Mouse (Mus musculus) bone marrow, adult 2 months (tissue): ENCODE data around the gene Zfp248. TPM values are rescaled to one million over a fixed set of nuclear protein-coding genes. Genes with fewer than 3 reads are reported as not detected.

Experiments
- H3K27ac ChIP-seq: fragments of 200-500 bp; 2 replicates; pipeline ENCODE4 v1.5.1; 2012; ENCODE audit warnings: low read depth, mild to moderate bottlenecking, control low read depth, inconsistent platforms, low read length; ENCODE audit not compliant: control insufficient read depth, poor library complexity, insufficient read depth
- H3K4me1 ChIP-seq: fragments of 200-500 bp; 2 replicates; pipeline ENCODE4 v1.6.1; 2011; ENCODE audit warnings: low read length; ENCODE audit not compliant: control insufficient read depth, insufficient read depth
- H3K4me3 ChIP-seq: fragments of 200-500 bp; replicated peaks from 2 replicates; pipeline ENCODE3; 2011; ENCODE audit warnings: mild to moderate bottlenecking, low read depth, low read length, control low read depth; ENCODE audit not compliant: control insufficient read depth
- CTCF ChIP-seq: fragments of 200-500 bp; IDR thresholded peaks from 2 replicates; pipeline ENCODE4 v1.5.1; 2011; ENCODE audit warnings: low read length, control low read depth; ENCODE audit not compliant: control insufficient read depth, insufficient read depth
- POLR2A ChIP-seq: fragments of 200-500 bp; IDR thresholded peaks from 2 replicates; pipeline ENCODE4 v1.6.1; 2011; ENCODE audit warnings: low read depth, mild to moderate bottlenecking, control low read depth, low read length, borderline replicate concordance; ENCODE audit not compliant: control insufficient read depth
- WGBS: fragments of 180-500 bp; shearing (Covaris S2); methylation state at CpG from one replicate; pipeline ENCODE4 v1.1.7; 2018; 5-methylcytosine and 5-hydroxymethylcytosine counted together
- polyA plus RNA-seq: library from polyadenylated mRNA; stranded (reverse); fragments of >200 nt; gene quantifications from 2 replicates; pipeline ENCODE4 v1.2.4, GENCODE M21; 2011; ENCODE audit warnings: low replicate concordance; ENCODE audit not compliant: missing spikeins, insufficient read depth, insufficient read length

The Zfp248 gene
- polyA plus RNA-seq, 1 experiment, result 2.6 TPM

- TF ChIP-seq POLR2A, result no peak
- TF ChIP-seq CTCF, result no peak
- no peak overlapping the region for H3K4me3 ChIP-seq
- H3K27ac ChIP-seq, result no peak overlapping the region
- H3K4me1 ChIP-seq, result no peaks in the 10 kb centered on the region
- 32% methylated on average over 3 of the region's 3 CpGs for WGBS
These were observed 74.7 kb downstream of the Zfp248 start for GRCm38 (mm10) chr6:118380630-118381029.

GRCm38 (mm10) chr6:118379451-118380167 is 75.7 kb downstream of the Zfp248 start:
- Histone ChIP-seq H3K27ac (no peak overlapping the region), H3K4me1 (no peaks in the 10 kb centered on the region), H3K4me3 (no peak overlapping the region)
- TF ChIP-seq CTCF (peak; percentile 72), POLR2A (no peak)
- WGBS, result 41% methylated on average over 20 of the region's 20 CpGs

GRCm38 (mm10) chr6:118377611-118378010 is 77.7 kb downstream of the Zfp248 start:
- 71% methylated on average over 10 of the region's 10 CpGs for WGBS
- Histone ChIP-seq H3K4me3 (no peak overlapping the region), H3K4me1 (no peaks in the 10 kb centered on the region), H3K27ac (no peak overlapping the region)
- TF ChIP-seq POLR2A (no peak), CTCF (no peak)

Other genes with a start within 250 kb of the Zfp248 start
- gene Bms1, start 36.1 kb downstream of the Zfp248 start, polyA plus RNA-seq, result 26.5 and 29.3 TPM in 2 replicates
- 0.57 and 1.00 TPM in 2 replicates for gene Zfp9, start 23.8 kb upstream of the Zfp248 start, polyA plus RNA-seq
- 4.7 and 5.3 TPM in 2 replicates for gene Ankrd26, start 106.7 kb upstream of the Zfp248 start, polyA plus RNA-seq